Mouse (Mus musculus) forebrain, embryonic 16.5 days (tissue): ENCODE measurements at regions not wholly inside any gene's neighbourhood (a gene's known extent, or its start where the extent isn't known, plus 50 kb on each side); places are given as distances from the start of the nearest gene placed in this dataset.

ENCODE experiments used
- ATAC-seq: fragments of 200-750 bp; cut with Nextera tagmentation; 2 replicates; pipeline ENCODE4 v1.8.0; 2017; ENCODE audit warnings: mild to moderate bottlenecking, moderate library complexity
- H3K27ac ChIP-seq: fragments of 300-500 bp; sonication (generic); 2 replicates; pipeline ENCODE4 v1.5.1; 2014; ENCODE audit warnings: low read length, control low read depth
- H3K27me3 ChIP-seq: fragments of 300-500 bp; sonication (generic); replicated peaks from 2 replicates; pipeline ENCODE4 v1.6.1; 2014; ENCODE audit warnings: low read length; ENCODE audit not compliant: control insufficient read depth, insufficient read depth
- H3K36me3 ChIP-seq: fragments of 300-500 bp; sonication (generic); 2 replicates; pipeline ENCODE4 v1.6.1; 2014; ENCODE audit not compliant: control insufficient read depth, insufficient read depth
- H3K4me1 ChIP-seq: fragments of 300-500 bp; sonication (generic); replicated peaks from 2 replicates; pipeline ENCODE4 v1.6.1; 2014; ENCODE audit warnings: low read length; ENCODE audit not compliant: control insufficient read depth, insufficient read depth
- H3K4me2 ChIP-seq: fragments of 300-500 bp; sonication (generic); 2 replicates; pipeline ENCODE4 v1.6.1; 2014; ENCODE audit warnings: mild to moderate bottlenecking, low read length, control low read depth
- H3K4me3 ChIP-seq: fragments of 300-500 bp; sonication (generic); replicated peaks from 2 replicates; pipeline ENCODE4 v1.5.1; 2014; ENCODE audit warnings: mild to moderate bottlenecking, low read length, control low read depth
- H3K9ac ChIP-seq: fragments of 300-500 bp; sonication (generic); replicated peaks from 2 replicates; pipeline ENCODE4 v1.6.1; 2014; ENCODE audit warnings: low read depth, low read length, control low read depth
- H3K9me3 ChIP-seq: fragments of 300-500 bp; sonication (generic); 2 replicates; pipeline ENCODE4 v1.6.1; 2016; ENCODE audit warnings: low read length; ENCODE audit not compliant: control insufficient read depth
- WGBS: fragments of 180-500 bp; shearing (Covaris S2); extraction: QIAGEN DNeasy Blood & Tissue Kit; methylation state at CpG from one replicate; pipeline ENCODE4 v1.1.7; 2014; 5-methylcytosine and 5-hydroxymethylcytosine counted together

DNA sequence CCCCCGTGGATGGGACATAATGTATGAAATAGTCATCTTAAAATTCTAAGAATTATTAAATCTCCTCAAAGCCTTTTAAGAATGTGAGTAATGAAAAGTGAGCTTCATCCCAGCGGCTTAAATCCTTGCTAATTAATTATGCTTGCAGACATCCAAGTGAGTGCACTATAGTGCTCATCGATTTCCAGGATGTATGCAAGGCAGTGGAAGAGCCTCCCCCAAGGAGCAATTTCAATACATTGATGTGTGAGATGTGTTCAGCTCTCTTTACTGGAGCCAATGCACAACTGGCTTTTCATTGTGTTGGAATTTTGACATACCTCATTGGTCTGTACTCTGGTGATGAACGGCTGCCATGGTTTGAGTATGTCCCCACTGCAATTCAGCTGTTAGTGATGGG is 231.6 kb downstream of the Med10 start:
- Histone ChIP-seq H3K9me3 (no peaks in the 10 kb centered on the region), H3K27me3 (no peaks in the 10 kb centered on the region), H3K27ac (no peak overlapping the region), H3K36me3 (no peaks in the 10 kb centered on the region), H3K4me2 (no peak overlapping the region), H3K9ac (no peak overlapping the region), H3K4me3 (no peak overlapping the region), H3K4me1 (0 out of 2 replicates have a peak, but pooled peaks cover 7% of the 10 kb centered on the region)
- ATAC-seq, result no peak
- WGBS, result 48% methylated on average over 4 of the region's 4 CpGs

DNA sequence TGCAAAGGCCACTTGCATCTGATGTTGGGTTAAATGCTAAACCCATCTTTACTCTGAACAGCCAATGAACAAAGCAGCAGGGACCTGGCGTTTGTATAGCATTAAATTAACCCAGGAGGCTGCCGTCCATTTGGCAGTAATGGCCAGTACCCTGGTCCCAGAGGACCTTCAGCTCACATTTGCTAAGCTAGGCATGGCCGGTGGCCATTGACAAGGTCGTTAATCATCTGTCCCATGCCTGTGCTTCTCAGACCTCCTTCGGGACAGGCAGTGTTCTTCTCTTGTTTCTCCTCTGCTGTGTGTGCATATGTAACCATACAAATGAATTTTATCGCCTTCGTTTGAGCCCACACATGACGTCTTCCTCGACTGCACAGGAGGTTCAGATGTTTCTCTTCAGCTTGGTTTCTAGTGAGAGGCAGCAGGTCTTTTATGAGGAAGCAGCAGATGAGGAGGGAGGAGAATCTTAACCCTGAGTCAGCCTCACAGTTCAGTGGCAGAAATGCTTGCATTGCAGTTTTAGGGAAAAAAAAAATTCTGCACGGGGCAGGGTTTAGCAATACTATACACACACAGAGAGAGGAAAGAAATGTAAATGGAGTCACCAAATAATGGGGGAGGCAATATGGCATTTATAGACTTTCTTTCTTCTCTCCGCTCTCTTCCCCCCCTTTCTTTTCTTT is 235.9 kb downstream of the Med10 start:
- Histone ChIP-seq H3K9me3 (no peaks in the 10 kb centered on the region), H3K4me3 (no peak overlapping the region), H3K36me3 (no peaks in the 10 kb centered on the region), H3K27ac (no peak overlapping the region), H3K9ac (no peak overlapping the region), H3K4me1 (0 out of 2 replicates have a peak, but pooled peaks cover 4% of the 10 kb centered on the region), H3K4me2 (no peak overlapping the region), H3K27me3 (no peaks in the 10 kb centered on the region)
- 76% methylated on average over 11 of the region's 11 CpGs for WGBS
- no peak for ATAC-seq

DNA sequence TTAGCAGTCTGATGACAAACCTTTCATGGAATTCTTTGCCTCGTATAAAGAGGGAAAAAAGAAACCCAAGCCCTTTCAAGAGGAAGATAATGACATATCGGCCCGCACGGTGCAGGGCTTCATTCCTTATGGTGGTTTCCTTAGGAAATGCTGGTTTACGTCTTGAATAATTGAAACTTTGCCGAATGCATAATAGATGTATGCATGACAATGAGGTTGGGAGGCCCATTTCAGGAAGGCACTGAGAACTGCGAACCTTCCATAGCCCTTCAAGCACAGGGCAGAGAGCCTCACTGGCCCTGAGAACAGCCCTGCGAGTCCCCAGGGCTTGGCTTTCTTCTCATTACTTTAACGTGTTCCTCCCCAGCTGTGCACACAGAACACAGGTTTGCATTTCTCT is 255.7 kb downstream of the Med10 start:
- H3K9ac ChIP-seq, result peak overlapping the region; percentile 22; the same call in 1 of the 2 replicates
- H3K9me3 ChIP-seq, result no peaks in the 10 kb centered on the region
- peak overlapping the region; percentile 86 for H3K27ac ChIP-seq
- peak; percentile 91 for ATAC-seq
- peaks cover 12% of the 10 kb centered on the region for H3K4me1 ChIP-seq
- no peaks in the 10 kb centered on the region for H3K27me3 ChIP-seq
- H3K4me2 ChIP-seq, result no peak overlapping the region
- no peak overlapping the region for H3K4me3 ChIP-seq
- no peaks in the 10 kb centered on the region for H3K36me3 ChIP-seq
- WGBS, result 11% methylated on average over 9 of the region's 9 CpGs

DNA sequence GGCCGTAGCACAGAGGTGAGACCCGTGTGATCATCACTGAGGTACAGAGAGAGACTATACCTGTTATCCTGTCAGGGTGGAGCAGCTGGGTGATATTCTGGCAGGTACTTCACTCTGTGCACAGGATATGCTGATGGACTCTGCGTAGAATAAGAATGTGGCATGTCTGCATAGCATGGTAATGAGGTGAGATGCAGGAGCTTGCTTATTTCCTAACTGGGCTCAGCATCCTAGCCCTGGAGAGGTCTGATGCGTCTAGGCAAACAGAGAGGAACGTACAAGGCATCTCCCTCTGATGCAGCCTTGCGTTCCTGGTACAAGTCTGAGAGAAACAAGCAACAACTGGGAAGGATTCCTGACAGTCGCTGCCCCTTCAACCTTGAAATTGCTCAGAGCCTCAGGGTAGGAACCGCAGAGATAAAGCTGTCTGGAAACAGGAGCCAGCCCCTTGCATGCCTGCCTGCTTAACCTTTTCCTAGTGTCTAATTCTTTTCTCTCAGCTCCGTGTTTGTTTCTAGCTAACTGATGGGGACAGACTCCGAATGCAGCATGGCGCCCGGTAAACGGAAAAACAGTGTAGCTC is 259.3 kb downstream of the Med10 start:
- no peak for ATAC-seq
- H3K27me3 ChIP-seq, result no peaks in the 10 kb centered on the region
- no peak overlapping the region for H3K4me3 ChIP-seq
- no peak overlapping the region for H3K9ac ChIP-seq
- H3K4me1 ChIP-seq, result peaks cover 12% of the 10 kb centered on the region
- no peaks in the 10 kb centered on the region for H3K36me3 ChIP-seq
- no peaks in the 10 kb centered on the region for H3K9me3 ChIP-seq
- WGBS, result 82% methylated on average over 13 of the region's 13 CpGs
- no peak overlapping the region for H3K4me2 ChIP-seq
- H3K27ac ChIP-seq, result no peak overlapping the region

DNA sequence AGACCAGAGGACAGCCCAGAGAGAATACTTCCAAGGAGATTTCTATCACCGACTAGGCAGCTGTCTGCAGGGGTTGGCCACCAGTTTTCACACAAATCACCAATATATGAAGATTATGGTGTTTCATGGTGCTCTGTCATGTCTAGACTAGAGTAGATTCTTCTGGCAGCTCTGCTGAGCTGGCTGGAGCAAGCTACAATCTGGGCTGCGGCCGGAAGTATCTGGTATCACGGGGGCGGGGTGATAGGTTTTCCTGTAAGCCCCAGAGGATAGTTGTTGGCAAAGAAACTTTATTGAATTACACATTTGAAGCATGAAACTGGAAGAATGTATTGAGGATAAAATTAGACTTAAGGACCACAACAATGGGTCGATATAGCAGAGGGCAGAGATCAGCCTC is 271.5 kb downstream of the Med10 start:
- H3K9ac ChIP-seq, result no peak overlapping the region

DNA sequence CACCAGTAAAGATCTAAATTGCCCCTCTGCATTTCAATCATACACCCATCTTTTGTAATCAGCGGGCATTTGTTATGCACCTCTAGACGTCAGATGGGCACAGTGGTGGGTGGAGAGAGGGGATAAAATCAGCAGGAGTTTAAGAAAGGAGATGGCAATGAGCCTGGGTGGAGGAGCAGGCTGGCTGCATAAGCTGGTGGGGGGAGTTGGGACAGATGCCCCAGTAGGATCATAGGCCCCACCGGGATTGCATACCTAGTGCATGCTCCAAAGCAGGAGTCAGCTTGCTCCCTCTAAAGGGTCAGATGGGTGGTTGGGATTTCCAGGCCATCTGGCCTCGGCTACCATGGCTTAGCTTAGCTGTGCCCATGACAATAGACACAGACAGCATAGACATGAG is 273.2 kb downstream of the Med10 start:
- 72% methylated on average over 4 of the region's 4 CpGs for WGBS
- H3K27ac ChIP-seq, result no peak overlapping the region
- H3K36me3 ChIP-seq, result no peaks in the 10 kb centered on the region
- no peak overlapping the region for H3K9ac ChIP-seq
- H3K4me3 ChIP-seq, result no peak overlapping the region
- no peaks in the 10 kb centered on the region for H3K27me3 ChIP-seq
- 0 out of 2 replicates have a peak, but pooled peaks cover under 1% of the 10 kb centered on the region for H3K4me1 ChIP-seq
- H3K4me2 ChIP-seq, result no peak overlapping the region
- ATAC-seq, result peak; percentile 33; the same call in 1 of the 2 replicates
- H3K9me3 ChIP-seq, result no peaks in the 10 kb centered on the region

More for the DNA sequence above, 271.5 kb downstream of the Med10 start:
- no peaks in the 10 kb centered on the region for H3K4me1 ChIP-seq
- H3K27me3 ChIP-seq, result no peaks in the 10 kb centered on the region
- no peak for ATAC-seq
- no peak overlapping the region for H3K27ac ChIP-seq
- no peaks in the 10 kb centered on the region for H3K9me3 ChIP-seq
- H3K4me2 ChIP-seq, result no peak overlapping the region
- WGBS, result 89% methylated on average over 6 of the region's 6 CpGs
- H3K4me3 ChIP-seq, result no peak overlapping the region
- no peaks in the 10 kb centered on the region for H3K36me3 ChIP-seq

DNA sequence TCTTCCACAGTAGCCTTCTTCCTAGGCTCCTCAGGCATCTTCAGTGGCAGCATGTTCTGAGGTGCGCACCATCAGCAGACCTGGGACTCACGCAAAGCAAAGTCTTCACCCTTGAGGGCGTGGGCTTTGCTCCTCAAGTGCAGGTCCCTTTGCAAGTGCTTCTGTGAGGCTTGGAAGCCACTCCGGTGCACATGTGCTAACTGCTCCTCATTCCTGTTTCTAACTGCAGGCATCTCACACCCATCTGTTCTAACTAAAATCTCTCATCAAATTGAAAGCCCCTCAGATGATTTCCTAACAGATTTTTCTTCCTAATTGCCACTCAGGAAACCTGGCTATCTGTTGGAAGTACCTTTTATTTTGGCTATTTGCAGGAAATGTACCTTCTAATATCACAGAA is 278.9 kb downstream of the Med10 start:
- ATAC-seq, result peak; percentile 55; the same call in 1 of the 2 replicates
- WGBS, result 73% methylated on average over 4 of the region's 4 CpGs
- peak overlapping the region; percentile 22 for H3K27ac ChIP-seq
- no peak overlapping the region for H3K4me3 ChIP-seq
- no peaks in the 10 kb centered on the region for H3K36me3 ChIP-seq
- no peak overlapping the region for H3K9ac ChIP-seq
- no peaks in the 10 kb centered on the region for H3K27me3 ChIP-seq
- peaks cover 9% of the 10 kb centered on the region for H3K4me1 ChIP-seq
- no peaks in the 10 kb centered on the region for H3K9me3 ChIP-seq
- no peak overlapping the region for H3K4me2 ChIP-seq

DNA sequence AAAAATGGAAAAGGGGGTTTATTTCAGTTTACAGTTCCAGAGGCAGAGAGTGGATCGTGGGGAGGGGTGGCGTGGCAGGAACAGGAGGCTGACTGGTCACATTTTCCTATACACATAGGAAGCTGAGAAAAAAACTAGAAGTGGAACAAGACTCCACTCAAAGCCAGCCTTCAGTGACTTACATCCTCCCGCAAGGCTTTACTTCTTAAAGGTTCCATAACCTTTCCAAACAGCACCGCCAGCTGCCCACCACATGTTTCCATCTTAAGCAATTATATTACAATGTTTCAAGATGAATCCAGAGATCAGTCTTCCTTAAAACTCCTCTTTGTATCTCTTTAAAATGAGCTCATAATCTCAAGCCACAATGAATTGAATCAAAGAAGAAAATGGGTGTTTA is 290.7 kb downstream of the Med10 start:
- Histone ChIP-seq H3K9me3 (no peaks in the 10 kb centered on the region), H3K4me2 (no peak overlapping the region), H3K9ac (no peak overlapping the region), H3K4me3 (no peak overlapping the region), H3K4me1 (peaks cover 29% of the 10 kb centered on the region), H3K36me3 (no peaks in the 10 kb centered on the region), H3K27me3 (no peaks in the 10 kb centered on the region), H3K27ac (no peak overlapping the region; the same call in 1 of the 2 replicates)
- WGBS, result 84% methylated on average over 4 of the region's 4 CpGs
- no peak for ATAC-seq

DNA sequence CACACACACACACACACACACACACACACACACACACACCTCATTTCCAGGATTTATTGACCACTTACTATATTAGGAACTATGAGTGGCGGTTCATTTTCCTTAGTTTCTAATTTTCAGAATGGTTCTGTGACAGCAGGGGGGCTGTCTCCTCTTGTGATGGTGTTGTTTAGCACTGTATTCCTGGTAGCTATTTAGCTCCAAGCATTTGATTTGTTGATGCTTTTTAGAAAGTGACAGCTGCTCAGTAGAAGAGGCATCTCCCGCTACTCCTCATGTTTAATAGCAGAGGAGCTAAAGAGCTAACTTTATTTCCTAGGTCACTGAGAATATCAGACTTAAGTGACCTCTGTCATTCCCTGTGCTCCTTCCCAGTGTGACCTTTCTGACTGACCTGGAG is 291.8 kb downstream of the Med10 start:
- Histone ChIP-seq H3K27me3 (no peaks in the 10 kb centered on the region), H3K27ac (peak overlapping the region; percentile 65), H3K4me3 (no peak overlapping the region), H3K9ac (no peak overlapping the region), H3K9me3 (no peaks in the 10 kb centered on the region), H3K4me1 (peaks cover 29% of the 10 kb centered on the region), H3K4me2 (no peak overlapping the region), H3K36me3 (no peaks in the 10 kb centered on the region)
- WGBS, result 35% methylated on average over 2 of the region's 2 CpGs
- peak; percentile 51 for ATAC-seq
